Mouse (Mus musculus): ENCODE results near the gene Zfp94. TPM values are rescaled to one million over a fixed set of nuclear protein-coding genes. Genes with fewer than 3 reads are reported as not detected.
"Not testable (repeated sequence)": the region's sequence is repeated elsewhere in the genome, so short reads cannot be mapped to it uniquely, and the experiment has no call there.

The Zfp94 gene
- total RNA-seq, 4 experiments from 2014 or later, result 4.8 to 10.1 (median 7.0) TPM

GRCm38 (mm10) chr7:24315726-24316566 lies 520 bp downstream of the Zfp94 start:
- no peak for DNase-seq

- DNase-seq, result no peak
These were observed 15.6 kb downstream of the Zfp94 start, which contains the start of gene Zfp61 for GRCm38 (mm10) chr7:24300771-24301282. Gene Zfp61 (minus strand): TSS chr7:24301232.

DNA sequence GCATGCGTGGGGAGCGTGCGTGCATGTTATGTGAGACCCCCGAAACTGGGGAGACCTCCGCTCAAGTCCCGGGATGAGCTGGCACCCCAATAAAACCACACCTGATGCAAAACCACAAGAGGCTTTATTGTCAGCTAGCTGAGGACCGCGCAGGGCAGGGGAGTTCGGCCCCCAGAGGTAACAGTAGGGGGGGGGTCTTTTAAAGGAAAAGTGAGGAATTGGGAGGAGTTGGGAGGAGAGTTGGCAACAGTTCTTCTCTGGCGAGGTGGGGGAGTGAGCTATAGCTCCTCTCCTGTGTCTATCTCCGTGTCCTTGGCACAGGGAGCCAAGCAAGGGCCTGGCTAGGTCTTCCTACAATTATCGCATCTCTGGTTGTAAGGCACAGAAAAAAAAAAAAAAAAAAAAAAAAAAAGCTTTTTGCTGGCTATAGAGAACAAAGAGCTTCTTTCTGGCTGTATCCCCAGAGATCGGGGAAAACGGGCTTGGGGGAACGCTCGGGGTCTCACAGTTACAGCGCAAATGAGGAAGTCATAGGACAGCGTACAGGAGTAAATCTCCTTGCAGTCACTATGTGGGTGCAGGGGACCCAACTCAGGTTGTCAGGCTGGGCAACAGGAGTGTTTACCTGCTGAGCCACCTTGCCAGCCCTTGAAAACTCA lies 16.5 kb downstream of the Zfp94 start:
- DNase-seq, result no peak

- DNase-seq, result peak; percentile 54
These were observed 17.3 kb downstream of the Zfp94 start for GRCm38 (mm10) chr7:24298973-24299708.

GRCm38 (mm10) chr7:24298635-24298972 lies 17.9 kb downstream of the Zfp94 start:
- no peak for DNase-seq

GRCm38 (mm10) chr7:24297361-24298095 lies 18.9 kb downstream of the Zfp94 start:
- DNase-seq, result no peak

- DNase-seq, result no peak
These were observed 20.1 kb downstream of the Zfp94 start for GRCm38 (mm10) chr7:24296386-24296785.

DNA sequence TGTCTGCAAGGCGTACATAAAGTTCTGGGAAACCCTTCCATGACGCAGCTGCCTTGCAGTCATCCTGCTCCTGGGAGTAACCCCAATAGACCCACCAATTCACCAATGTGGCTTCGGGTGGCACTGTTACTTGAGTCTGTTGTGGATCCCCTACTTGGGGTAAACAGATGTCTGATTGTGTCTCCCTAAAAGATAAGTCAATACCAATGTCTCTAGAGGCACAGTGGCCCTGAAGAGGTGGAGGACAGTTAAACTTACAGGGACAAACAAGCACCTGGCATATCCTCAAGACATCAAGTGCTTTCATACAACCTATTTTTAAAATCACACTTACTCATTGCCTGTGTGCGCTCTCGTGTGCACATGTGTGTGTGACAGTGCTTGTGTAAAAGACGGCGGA lies 21.1 kb downstream of the Zfp94 start:
- DNase-seq, result no peak

- DNase-seq, result no peak
These were observed 21.7 kb downstream of the Zfp94 start for GRCm38 (mm10) chr7:24294763-24295162.

- no peak for DNase-seq
These were observed 23.2 kb downstream of the Zfp94 start for GRCm38 (mm10) chr7:24293061-24293851.

DNA sequence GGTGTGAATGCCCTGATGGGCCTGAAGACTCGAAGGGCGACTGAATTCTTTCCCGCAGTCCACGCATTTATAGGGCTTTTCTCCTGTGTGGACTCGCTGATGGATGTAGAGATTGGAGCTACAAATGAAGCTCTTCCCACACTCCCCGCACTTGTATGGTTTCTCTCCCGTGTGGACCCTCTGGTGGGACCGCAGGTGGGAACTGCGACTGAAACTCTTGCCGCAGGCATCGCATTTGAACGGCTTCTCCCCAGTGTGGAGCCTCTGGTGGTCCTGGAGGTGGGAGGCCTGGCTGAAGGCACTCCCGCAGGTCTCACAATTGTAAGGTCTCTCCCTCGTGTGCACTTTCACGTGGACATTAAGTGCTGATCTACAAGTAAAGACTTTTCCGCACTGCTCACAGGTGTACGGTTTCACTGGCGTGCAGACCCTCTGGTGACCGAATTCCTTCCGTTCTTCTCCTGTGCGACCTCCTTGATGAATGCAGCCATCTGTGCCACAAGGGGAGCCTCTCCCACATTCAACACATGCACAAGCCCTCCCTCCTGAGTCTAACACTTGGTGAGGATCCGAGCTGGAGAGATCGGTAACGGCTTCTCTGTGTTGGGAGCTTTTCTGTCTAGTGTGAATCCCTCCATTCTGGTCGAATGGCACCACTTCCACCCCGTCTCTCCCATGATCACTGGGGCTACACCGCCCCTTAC lies 24.9 kb downstream of the Zfp94 start:
- no peak for DNase-seq

GRCm38 (mm10) chr7:24290106-24290693 lies 26.3 kb downstream of the Zfp94 start:
- DNase-seq, result no peak

DNA sequence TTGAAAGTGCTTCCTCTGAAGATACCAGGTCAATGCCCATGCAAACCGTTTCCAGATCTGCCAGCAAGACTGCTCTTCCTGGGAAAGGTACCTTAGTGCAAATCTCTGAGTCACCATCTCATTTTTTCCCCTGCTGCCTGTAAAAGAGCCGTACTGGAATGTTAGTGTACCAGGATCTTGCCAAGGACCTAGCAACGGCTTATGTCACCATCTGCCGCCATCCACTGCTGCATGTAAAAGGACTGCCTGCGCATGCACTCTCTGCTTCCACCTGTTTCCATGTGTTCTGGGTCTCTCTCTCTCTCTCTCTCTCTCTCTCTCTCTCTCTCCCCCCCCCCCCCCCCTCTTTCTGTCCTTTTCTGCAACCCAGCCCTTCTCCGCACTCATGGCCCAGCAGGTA lies 28.0 kb downstream of the Zfp94 start:
- no peak for DNase-seq

GRCm38 (mm10) chr7:24287670-24288069 lies 28.8 kb downstream of the Zfp94 start:
- no peak for DNase-seq

- no peak for DNase-seq
These were observed 29.6 kb downstream of the Zfp94 start for GRCm38 (mm10) chr7:24286916-24287315.

GRCm38 (mm10) chr7:24286090-24286489 lies 30.4 kb downstream of the Zfp94 start:
- DNase-seq, result no peak

GRCm38 (mm10) chr7:24280858-24281145 lies 35.7 kb downstream of the Zfp94 start:
- DNase-seq, result no peak

GRCm38 (mm10) chr7:24280031-24280857 lies 36.2 kb downstream of the Zfp94 start:
- DNase-seq, result no peak

DNA sequence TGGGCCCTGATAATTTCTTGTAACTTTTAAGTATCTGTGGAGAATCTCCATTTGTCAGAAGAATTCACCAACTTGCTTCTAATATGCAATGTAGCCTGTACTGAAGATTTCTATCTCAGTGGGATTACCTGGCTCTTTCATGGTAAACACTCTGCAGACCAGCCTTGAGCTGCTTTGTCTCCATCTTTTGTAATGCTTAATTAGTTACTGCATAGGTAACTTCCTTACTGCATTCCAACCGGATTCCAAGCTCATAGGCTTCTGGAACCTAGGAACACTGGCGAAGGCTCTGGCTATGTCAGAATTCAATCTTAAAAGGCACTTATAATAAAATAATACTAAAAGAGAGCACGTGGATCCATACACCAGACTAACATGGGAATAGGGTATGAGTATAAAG lies 37.7 kb downstream of the Zfp94 start:
- not testable (repeated sequence) for DNase-seq

DNA sequence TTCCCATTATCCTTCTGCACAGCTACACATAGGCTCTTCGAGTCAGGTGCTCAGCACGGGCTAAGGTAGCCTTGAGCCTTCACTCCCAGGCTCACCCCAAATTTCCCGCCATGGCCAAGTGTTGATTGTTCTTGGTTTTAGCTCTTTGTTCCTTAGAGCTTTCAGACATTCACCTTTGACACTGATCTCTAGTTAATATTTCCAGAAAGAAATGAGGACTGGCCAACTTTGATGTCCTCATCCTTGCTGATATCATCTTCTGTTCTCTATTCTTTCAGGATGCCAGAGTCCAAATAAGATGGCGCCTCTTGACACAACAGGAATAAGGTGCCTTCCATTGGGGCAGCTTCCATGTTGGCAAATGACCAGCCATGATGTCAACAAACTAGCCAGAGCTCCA lies 42.0 kb downstream of the Zfp94 start:
- DNase-seq, result no peak
